Mouse (Mus musculus): Measurements from ENCODE around the gene Ubl4b. TPM values are rescaled to one million over a fixed set of nuclear protein-coding genes. Genes with fewer than 3 reads are reported as not detected.

Gene Ubl4b
- polyA plus RNA-seq, 1 experiment from 2014 or later = not detected

- Histone ChIP-seq H3K4me1 (ENCODE audit: control insufficient read depth, insufficient read depth, low read length) (peaks cover 10% of the 10 kb centered on the region; the same call in 1 of the 2 replicates), H3K4me2 (replicated peaks; ENCODE audit: low read depth, low read length) (no peak overlapping the region), H3K36me3 (ENCODE audit: control insufficient read depth, insufficient read depth, low read length) (no peaks in the 10 kb centered on the region), H3K9ac (ENCODE audit: low read depth, low read length) (no peak overlapping the region), H3K9me3 (ENCODE audit: control insufficient read depth, low read length) (peaks cover 13% of the 10 kb centered on the region), H3K27ac (ENCODE audit: low read depth, low read length) (no peak overlapping the region), H3K4me3 (ENCODE audit: low read length) (no peak overlapping the region), H3K27me3 (ENCODE audit: control insufficient read depth, insufficient read depth, low read length) (no peaks in the 10 kb centered on the region)
- ATAC-seq (ENCODE audit: low FRiP score, low TSS enrichment) = no peak
- 81% methylated on average over 1 of the region's 1 CpGs for WGBS
Observed at GRCm38 (mm10) chr3:107504542-107504941, 50.3 kb downstream of the Ubl4b start.

GRCm38 (mm10) chr3:107503716-107504115 is 51.2 kb downstream of the Ubl4b start:
- WGBS = 86% methylated on average over 2 of the region's 2 CpGs
- Histone ChIP-seq H3K4me3 (ENCODE audit: low read length) (no peak overlapping the region), H3K9ac (ENCODE audit: low read depth, low read length) (no peak overlapping the region), H3K4me2 (replicated peaks; ENCODE audit: low read depth, low read length) (no peak overlapping the region), H3K4me1 (ENCODE audit: control insufficient read depth, insufficient read depth, low read length) (peaks cover 10% of the 10 kb centered on the region; the same call in 1 of the 2 replicates), H3K36me3 (ENCODE audit: control insufficient read depth, insufficient read depth, low read length) (no peaks in the 10 kb centered on the region), H3K9me3 (ENCODE audit: control insufficient read depth, low read length) (peaks cover 14% of the 10 kb centered on the region), H3K27me3 (ENCODE audit: control insufficient read depth, insufficient read depth, low read length) (no peaks in the 10 kb centered on the region), H3K27ac (ENCODE audit: low read depth, low read length) (no peak overlapping the region)
- no peak for ATAC-seq (ENCODE audit: low FRiP score, low TSS enrichment)

Other genes with a start within 250 kb of the Ubl4b start
- gene Rbm15, start 221.4 kb downstream of the Ubl4b start, polyA plus RNA-seq (2014; fragmentation: Nextera tagmentation; extraction: Ambion mirVana) = 20.9 and 21.0 TPM in 2 replicates
- 0.16 TPM in 1 of 2 replicates, not detected in the other for gene Kcnc4, start 95.5 kb downstream of the Ubl4b start, polyA plus RNA-seq (2014; fragmentation: Nextera tagmentation; extraction: Ambion mirVana)
- 1.7 and 2.9 TPM in 2 replicates for gene Slc6a17, start 37.1 kb downstream of the Ubl4b start, polyA plus RNA-seq (2014; fragmentation: Nextera tagmentation; extraction: Ambion mirVana)
- 0.26 TPM in 1 of 2 replicates, not detected in the other for gene Alx3, start 40.0 kb upstream of the Ubl4b start, polyA plus RNA-seq (2014; fragmentation: Nextera tagmentation; extraction: Ambion mirVana)
- gene Gm10961, start 76.2 kb upstream of the Ubl4b start, polyA plus RNA-seq (2014; fragmentation: Nextera tagmentation; extraction: Ambion mirVana) = not detected in 2 replicates
- 33.3 and 55.0 TPM in 2 replicates for gene Strip1, start 76.6 kb upstream of the Ubl4b start, polyA plus RNA-seq (2014; fragmentation: Nextera tagmentation; extraction: Ambion mirVana)
- 73.8 and 119 TPM in 2 replicates for gene Ahcyl1, start 141.5 kb upstream of the Ubl4b start, polyA plus RNA-seq (2014; fragmentation: Nextera tagmentation; extraction: Ambion mirVana)
- 3.9 and 8.5 TPM in 2 replicates for gene Csf1, start 205.4 kb upstream of the Ubl4b start, polyA plus RNA-seq (2014; fragmentation: Nextera tagmentation; extraction: Ambion mirVana)

Data from kidney, embryonic 14.5 days (tissue).